Mouse (Mus musculus): ENCODE measurements at regions not wholly inside any gene's neighbourhood (a gene's known extent, or its start where the extent isn't known, plus 50 kb on each side); places are given as distances from the start of the nearest gene placed in this dataset.

DNA sequence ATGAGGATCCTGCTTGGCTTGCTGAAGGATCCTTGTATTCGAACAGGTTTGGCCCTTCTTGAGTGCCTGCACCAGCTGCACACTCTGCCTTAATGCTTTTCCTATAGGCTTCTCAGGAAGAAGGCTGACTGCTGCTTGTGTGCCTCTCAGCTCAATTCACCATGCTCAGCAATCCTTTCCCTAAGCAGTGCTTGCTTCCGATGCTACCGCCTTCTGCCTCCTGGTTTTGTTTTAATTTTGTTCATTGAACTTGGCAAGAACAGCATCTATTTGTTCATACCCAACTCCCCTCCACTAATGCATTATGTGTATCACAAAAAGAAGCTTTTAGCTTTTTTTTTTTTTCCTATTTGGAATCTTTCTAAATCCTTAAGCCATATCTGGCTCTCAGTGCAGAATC, 3053.5 kb upstream of the Lrrc6 start:
- Histone ChIP-seq H3K9ac (ENCODE audit: low read length) (no peak overlapping the region), H3K27me3 (ENCODE audit: control insufficient read depth, insufficient read depth, low read length) (no peaks in the 10 kb centered on the region), H3K27ac (replicated peaks in 1 of 2; ENCODE audit: control insufficient read depth in 1 of 2, insufficient read depth in 1 of 2, low read depth in 2 of 2, low read length in 2 of 2) (no peak overlapping the region), H3K4me2 (ENCODE audit: low read length) (no peak overlapping the region), H3K4me1 (ENCODE audit: control insufficient read depth in 2 of 2, insufficient read depth in 2 of 2, low read length in 2 of 2) (no peaks in the 10 kb centered on the region), H3K36me3 (ENCODE audit: control insufficient read depth, insufficient read depth, low read length) (no peaks in the 10 kb centered on the region), H3K4me3 (ENCODE audit: control insufficient read depth in 1 of 2, insufficient read depth in 1 of 2, low read depth in 1 of 2, low read length in 2 of 2) (no peak overlapping the region), H3K9me3 (ENCODE audit: control insufficient read depth, low read length) (no peaks in the 10 kb centered on the region)
- ATAC-seq (ENCODE audit: insufficient number of reproducible peaks, insufficient read depth, low FRiP score, low read depth), result no peak
- 85% methylated on average over 3 of the region's 3 CpGs for WGBS

DNA sequence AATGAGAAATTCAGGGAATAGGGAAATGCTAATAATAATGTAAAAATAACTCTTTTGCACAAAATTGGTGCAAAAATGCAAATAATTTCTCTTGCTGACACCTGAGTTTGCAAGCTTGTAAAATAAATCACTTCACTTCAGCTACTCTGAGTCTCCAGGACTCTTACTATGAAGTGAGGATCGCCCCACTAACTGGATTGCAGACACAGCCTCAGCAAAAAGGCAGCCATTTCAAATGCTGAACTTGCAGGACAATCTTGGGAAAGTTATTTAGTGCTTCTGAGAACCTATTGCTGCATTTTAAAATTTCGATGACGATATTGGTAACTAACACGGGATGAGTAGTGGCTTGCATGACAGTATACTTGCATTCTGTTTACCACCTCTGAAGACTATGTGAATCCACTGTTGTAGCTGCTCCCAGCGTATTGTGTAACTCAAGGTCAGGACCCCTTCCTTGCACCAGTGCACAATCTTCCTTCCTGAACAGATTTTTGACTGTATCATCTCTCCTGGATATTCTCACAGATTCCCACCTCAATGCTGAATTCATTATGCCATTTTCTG, 3051.4 kb upstream of the Lrrc6 start:
- Histone ChIP-seq H3K4me1 (ENCODE audit: control insufficient read depth in 2 of 2, insufficient read depth in 2 of 2, low read length in 2 of 2) (no peaks in the 10 kb centered on the region), H3K4me3 (ENCODE audit: control insufficient read depth in 1 of 2, insufficient read depth in 1 of 2, low read depth in 1 of 2, low read length in 2 of 2) (no peak overlapping the region), H3K36me3 (ENCODE audit: control insufficient read depth, insufficient read depth, low read length) (no peaks in the 10 kb centered on the region), H3K9ac (ENCODE audit: low read length) (no peak overlapping the region), H3K27me3 (ENCODE audit: control insufficient read depth, insufficient read depth, low read length) (no peaks in the 10 kb centered on the region), H3K9me3 (ENCODE audit: control insufficient read depth, low read length) (no peaks in the 10 kb centered on the region), H3K4me2 (ENCODE audit: low read length) (no peak overlapping the region), H3K27ac (replicated peaks in 1 of 2; ENCODE audit: control insufficient read depth in 1 of 2, insufficient read depth in 1 of 2, low read depth in 2 of 2, low read length in 2 of 2) (no peak overlapping the region)
- 83% methylated on average over 5 of the region's 5 CpGs for whole genome bisulfite sequencing
- ATAC-seq (ENCODE audit: insufficient number of reproducible peaks, insufficient read depth, low FRiP score, low read depth), result no peak

DNA sequence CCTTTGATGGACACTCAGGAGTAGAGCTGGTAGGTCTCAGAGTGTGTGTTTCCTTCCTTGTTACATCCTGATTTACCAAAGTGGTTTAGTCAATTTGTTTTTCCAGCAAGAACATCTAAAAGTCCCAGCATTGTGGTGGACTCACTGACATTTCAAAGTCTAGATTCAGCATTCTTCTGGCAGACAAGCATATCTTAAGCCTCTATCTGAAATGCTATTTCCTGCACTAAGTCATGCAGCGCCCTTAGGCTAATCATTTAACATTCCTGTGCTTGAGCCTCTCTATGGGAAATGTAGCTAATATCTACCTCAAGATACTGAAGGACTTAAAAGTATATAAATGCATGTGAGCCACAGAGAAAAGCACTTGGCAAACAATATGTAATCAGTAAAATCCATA, 3050.3 kb upstream of the Lrrc6 start:
- Histone ChIP-seq H3K9me3 (ENCODE audit: control insufficient read depth, low read length) (no peaks in the 10 kb centered on the region), H3K4me2 (ENCODE audit: low read length) (no peak overlapping the region), H3K4me1 (ENCODE audit: control insufficient read depth in 2 of 2, insufficient read depth in 2 of 2, low read length in 2 of 2) (no peaks in the 10 kb centered on the region), H3K27ac (replicated peaks in 1 of 2; ENCODE audit: control insufficient read depth in 1 of 2, insufficient read depth in 1 of 2, low read depth in 2 of 2, low read length in 2 of 2) (no peak overlapping the region), H3K4me3 (ENCODE audit: control insufficient read depth in 1 of 2, insufficient read depth in 1 of 2, low read depth in 1 of 2, low read length in 2 of 2) (no peak overlapping the region), H3K9ac (ENCODE audit: low read length) (no peak overlapping the region), H3K27me3 (ENCODE audit: control insufficient read depth, insufficient read depth, low read length) (no peaks in the 10 kb centered on the region), H3K36me3 (ENCODE audit: control insufficient read depth, insufficient read depth, low read length) (no peaks in the 10 kb centered on the region)
- no peak for ATAC-seq (ENCODE audit: insufficient number of reproducible peaks, insufficient read depth, low FRiP score, low read depth)
- WGBS, result 15% methylated on average over 1 of the region's 1 CpGs

DNA sequence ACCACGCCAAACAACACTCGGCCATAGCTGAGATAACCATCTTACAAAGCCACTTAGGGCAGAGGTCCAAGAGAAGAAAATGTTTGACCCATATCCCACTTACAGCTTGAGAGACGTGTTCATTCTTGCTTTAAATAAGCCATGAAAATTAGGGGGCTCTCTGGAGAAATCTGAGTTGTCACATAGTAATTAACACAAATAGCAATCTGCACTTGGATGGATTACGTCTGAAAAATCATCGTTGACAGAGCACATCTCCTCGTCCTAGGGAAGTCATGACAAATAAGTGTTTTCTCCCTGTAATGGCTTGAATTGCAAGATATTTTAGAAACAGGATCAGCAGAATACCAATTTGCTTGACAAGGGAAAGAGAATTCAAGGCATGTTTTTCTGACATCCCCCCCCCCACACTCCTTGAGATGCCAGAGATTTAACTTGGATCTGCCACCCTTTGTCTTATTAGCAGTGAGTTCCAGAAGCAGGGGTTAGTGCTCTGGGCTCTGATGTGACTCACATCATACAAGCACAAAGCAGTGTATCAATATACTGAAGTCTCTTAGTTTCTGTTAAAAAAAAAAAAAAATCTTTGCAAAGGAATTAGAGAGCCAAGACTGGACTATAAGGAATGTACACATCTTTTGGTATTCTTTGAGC, 3025.9 kb upstream of the Lrrc6 start:
- Histone ChIP-seq H3K27ac (replicated peaks in 1 of 2; ENCODE audit: control insufficient read depth in 1 of 2, insufficient read depth in 1 of 2, low read depth in 2 of 2, low read length in 2 of 2) (no peak overlapping the region), H3K27me3 (ENCODE audit: control insufficient read depth, insufficient read depth, low read length) (no peaks in the 10 kb centered on the region), H3K4me1 (ENCODE audit: control insufficient read depth in 2 of 2, insufficient read depth in 2 of 2, low read length in 2 of 2) (no peaks in the 10 kb centered on the region), H3K36me3 (ENCODE audit: control insufficient read depth, insufficient read depth, low read length) (no peaks in the 10 kb centered on the region), H3K4me2 (ENCODE audit: low read length) (no peak overlapping the region), H3K4me3 (ENCODE audit: control insufficient read depth in 1 of 2, insufficient read depth in 1 of 2, low read depth in 1 of 2, low read length in 2 of 2) (no peak overlapping the region), H3K9me3 (ENCODE audit: control insufficient read depth, low read length) (no peaks in the 10 kb centered on the region), H3K9ac (ENCODE audit: low read length) (no peak overlapping the region)
- WGBS, result 64% methylated on average over 6 of the region's 6 CpGs
- no peak for ATAC-seq (ENCODE audit: insufficient number of reproducible peaks, insufficient read depth, low FRiP score, low read depth)

DNA sequence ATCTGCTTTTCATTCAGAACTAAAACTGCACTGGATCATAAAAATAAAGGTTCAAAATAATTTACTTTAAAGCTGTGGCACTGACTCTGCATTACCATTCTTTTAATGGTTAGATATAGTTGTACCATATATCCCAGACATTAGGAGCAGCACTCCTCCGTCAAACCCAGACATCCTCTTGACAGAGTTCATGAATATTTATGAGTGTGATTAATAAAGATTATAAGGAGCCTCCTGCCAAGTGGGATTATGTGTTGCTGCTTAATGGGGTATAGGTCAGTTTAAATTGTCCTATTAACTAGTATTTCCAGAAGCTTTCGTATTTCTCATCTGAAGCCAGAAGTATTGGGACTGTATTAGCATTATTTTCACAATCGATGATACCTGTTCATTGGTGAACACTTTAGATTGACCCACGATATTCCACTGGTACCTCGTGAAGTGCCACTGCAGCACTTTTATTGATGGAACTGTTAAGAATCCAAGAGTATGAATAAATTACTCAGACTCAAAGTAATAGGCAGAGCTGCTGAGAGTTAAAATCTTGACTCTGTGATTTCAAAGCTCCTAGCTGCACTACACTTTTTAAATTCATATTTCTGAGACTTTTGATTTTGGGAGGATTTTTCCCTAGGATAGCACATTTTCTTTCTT, 2983.8 kb upstream of the Lrrc6 start:
- no peak overlapping the region for H3K4me2 ChIP-seq (ENCODE audit: low read length)
- no peak for ATAC-seq (ENCODE audit: insufficient number of reproducible peaks, insufficient read depth, low FRiP score, low read depth)
- no peak overlapping the region for H3K27ac ChIP-seq (replicated peaks in 1 of 2; ENCODE audit: control insufficient read depth in 1 of 2, insufficient read depth in 1 of 2, low read depth in 2 of 2, low read length in 2 of 2)
- H3K9me3 ChIP-seq (ENCODE audit: control insufficient read depth, low read length), result no peaks in the 10 kb centered on the region
- WGBS, result 83% methylated on average over 5 of the region's 5 CpGs
- no peak overlapping the region for H3K9ac ChIP-seq (ENCODE audit: low read length)
- H3K4me3 ChIP-seq (ENCODE audit: control insufficient read depth in 1 of 2, insufficient read depth in 1 of 2, low read depth in 1 of 2, low read length in 2 of 2), result no peak overlapping the region
- H3K27me3 ChIP-seq (ENCODE audit: control insufficient read depth, insufficient read depth, low read length), result no peaks in the 10 kb centered on the region
- no peaks in the 10 kb centered on the region for H3K36me3 ChIP-seq (ENCODE audit: control insufficient read depth, insufficient read depth, low read length)
- no peaks in the 10 kb centered on the region for H3K4me1 ChIP-seq (ENCODE audit: control insufficient read depth in 2 of 2, insufficient read depth in 2 of 2, low read length in 2 of 2)

DNA sequence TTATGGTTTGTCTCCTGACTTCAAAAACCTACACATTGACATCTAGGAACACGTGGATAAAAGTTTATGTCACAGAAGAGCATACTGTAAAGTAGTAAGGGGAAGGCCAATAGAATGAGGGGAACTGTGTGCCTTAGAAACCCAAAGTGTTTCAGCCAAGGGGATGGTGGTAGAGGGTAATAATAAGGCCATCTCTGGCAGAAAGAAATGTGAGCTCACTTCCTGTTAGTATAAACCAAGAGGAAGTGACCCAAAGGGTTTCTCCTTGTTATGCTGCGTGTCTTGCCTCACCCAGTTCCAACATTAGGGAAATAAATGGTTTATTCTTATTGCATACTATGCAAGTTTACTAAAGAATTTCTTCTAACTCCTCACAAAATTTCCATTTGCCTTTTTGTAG, 2982.4 kb upstream of the Lrrc6 start:
- no peak for ATAC-seq (ENCODE audit: insufficient number of reproducible peaks, insufficient read depth, low FRiP score, low read depth)
- no peaks in the 10 kb centered on the region for H3K36me3 ChIP-seq (ENCODE audit: control insufficient read depth, insufficient read depth, low read length)
- H3K27ac ChIP-seq (replicated peaks in 1 of 2; ENCODE audit: control insufficient read depth in 1 of 2, insufficient read depth in 1 of 2, low read depth in 2 of 2, low read length in 2 of 2), result no peak overlapping the region
- 57% methylated on average over 2 of the region's 2 CpGs for WGBS
- no peak overlapping the region for H3K9ac ChIP-seq (ENCODE audit: low read length)
- H3K4me3 ChIP-seq (ENCODE audit: control insufficient read depth in 1 of 2, insufficient read depth in 1 of 2, low read depth in 1 of 2, low read length in 2 of 2), result no peak overlapping the region
- no peaks in the 10 kb centered on the region for H3K4me1 ChIP-seq (ENCODE audit: control insufficient read depth in 2 of 2, insufficient read depth in 2 of 2, low read length in 2 of 2)
- no peak overlapping the region for H3K4me2 ChIP-seq (ENCODE audit: low read length)
- H3K9me3 ChIP-seq (ENCODE audit: control insufficient read depth, low read length), result no peaks in the 10 kb centered on the region
- H3K27me3 ChIP-seq (ENCODE audit: control insufficient read depth, insufficient read depth, low read length), result no peaks in the 10 kb centered on the region

DNA sequence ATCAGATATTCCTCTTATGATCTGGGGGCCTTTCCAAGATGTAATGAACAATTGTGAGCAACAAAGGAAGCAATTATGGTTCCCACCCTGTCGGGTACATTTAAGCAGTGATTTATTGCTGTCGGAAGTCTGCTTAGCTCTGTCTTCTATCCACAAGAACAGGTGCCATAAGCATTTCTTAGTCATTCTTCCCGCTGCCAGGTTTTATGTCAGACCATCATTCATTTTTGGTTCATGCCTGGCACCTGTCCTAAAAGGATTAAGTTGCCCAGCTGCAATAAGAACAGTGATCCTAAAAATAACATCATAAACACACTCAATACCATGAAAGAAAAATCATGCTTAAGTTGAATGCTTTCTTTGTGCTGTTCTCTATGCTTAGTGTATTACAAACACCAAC, 2980.4 kb upstream of the Lrrc6 start:
- Histone ChIP-seq H3K9ac (ENCODE audit: low read length) (no peak overlapping the region), H3K27me3 (ENCODE audit: control insufficient read depth, insufficient read depth, low read length) (no peaks in the 10 kb centered on the region), H3K4me1 (ENCODE audit: control insufficient read depth in 2 of 2, insufficient read depth in 2 of 2, low read length in 2 of 2) (no peaks in the 10 kb centered on the region), H3K4me2 (ENCODE audit: low read length) (no peak overlapping the region), H3K36me3 (ENCODE audit: control insufficient read depth, insufficient read depth, low read length) (no peaks in the 10 kb centered on the region), H3K9me3 (ENCODE audit: control insufficient read depth, low read length) (no peaks in the 10 kb centered on the region), H3K4me3 (ENCODE audit: control insufficient read depth in 1 of 2, insufficient read depth in 1 of 2, low read depth in 1 of 2, low read length in 2 of 2) (no peak overlapping the region), H3K27ac (replicated peaks in 1 of 2; ENCODE audit: control insufficient read depth in 1 of 2, insufficient read depth in 1 of 2, low read depth in 2 of 2, low read length in 2 of 2) (no peak overlapping the region)
- no peak for ATAC-seq (ENCODE audit: insufficient number of reproducible peaks, insufficient read depth, low FRiP score, low read depth)
- 63% methylated on average over 3 of the region's 3 CpGs for WGBS

DNA sequence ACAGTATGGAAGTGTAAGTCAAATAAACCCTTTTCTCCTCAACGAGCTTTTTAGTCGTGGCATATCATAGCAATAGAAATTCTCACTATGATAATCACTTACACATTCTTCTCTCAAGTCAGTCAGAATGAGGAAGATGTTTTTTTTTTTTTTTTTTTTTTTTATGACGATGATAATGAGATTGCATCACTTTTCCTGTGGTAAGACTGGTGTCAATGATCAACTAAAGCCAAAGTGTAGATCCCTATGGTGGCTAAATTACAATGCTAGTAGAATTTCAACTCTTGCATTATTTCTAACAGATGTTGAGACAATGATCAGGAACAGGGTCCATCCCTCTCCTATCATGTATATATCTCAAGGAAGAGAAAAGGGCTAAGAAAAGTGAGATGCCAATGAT, 2976.3 kb upstream of the Lrrc6 start:
- Histone ChIP-seq H3K4me2 (ENCODE audit: low read length) (no peak overlapping the region), H3K27me3 (ENCODE audit: control insufficient read depth, insufficient read depth, low read length) (no peaks in the 10 kb centered on the region), H3K9me3 (ENCODE audit: control insufficient read depth, low read length) (no peaks in the 10 kb centered on the region), H3K27ac (replicated peaks in 1 of 2; ENCODE audit: control insufficient read depth in 1 of 2, insufficient read depth in 1 of 2, low read depth in 2 of 2, low read length in 2 of 2) (no peak overlapping the region), H3K36me3 (ENCODE audit: control insufficient read depth, insufficient read depth, low read length) (no peaks in the 10 kb centered on the region), H3K4me1 (ENCODE audit: control insufficient read depth in 2 of 2, insufficient read depth in 2 of 2, low read length in 2 of 2) (no peaks in the 10 kb centered on the region), H3K9ac (ENCODE audit: low read length) (no peak overlapping the region), H3K4me3 (ENCODE audit: control insufficient read depth in 1 of 2, insufficient read depth in 1 of 2, low read depth in 1 of 2, low read length in 2 of 2) (no peak overlapping the region)
- ATAC-seq (ENCODE audit: insufficient number of reproducible peaks, insufficient read depth, low FRiP score, low read depth), result no peak
- 74% methylated on average over 3 of the region's 3 CpGs for WGBS
